Mouse (Mus musculus): ENCODE measurements at regions not wholly inside any gene's neighbourhood (a gene's known extent, or its start where the extent isn't known, plus 50 kb on each side); places are given as distances from the start of the nearest gene placed in this dataset.

DNA sequence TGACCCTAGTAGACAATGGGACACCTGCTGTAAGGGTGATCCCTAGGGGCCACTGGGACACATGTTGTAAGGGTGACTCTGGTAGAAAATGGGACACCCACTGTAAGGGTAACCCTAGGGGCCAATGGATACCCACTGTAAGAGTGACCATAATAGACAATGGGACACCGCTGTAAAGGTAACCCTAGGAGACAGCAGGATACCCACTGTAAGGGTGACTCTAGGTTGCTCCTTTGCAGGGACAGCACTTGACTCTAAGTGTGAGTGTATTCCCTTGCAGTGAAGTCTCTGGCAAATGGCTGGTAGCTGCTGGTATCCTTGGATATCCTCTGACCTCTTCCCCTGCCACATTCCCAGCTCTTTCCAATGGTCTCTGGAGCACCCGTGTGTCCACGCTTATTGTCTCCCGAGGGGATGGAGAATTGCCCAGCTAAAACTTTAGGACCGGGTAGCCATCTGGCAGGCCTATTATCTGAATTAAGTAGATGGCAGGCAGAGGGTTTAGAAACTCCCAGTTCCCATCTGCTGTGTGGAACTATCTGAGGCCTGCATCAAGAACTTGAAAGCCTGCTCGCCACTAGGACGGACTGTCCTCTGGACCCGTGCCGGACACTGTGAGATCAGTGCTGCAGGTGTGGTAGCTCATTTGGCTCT lies 70.8 kb upstream of the Plxnc1 start:
- DNase-seq (ENCODE audit: low spot score) (no peak), ATAC-seq (replicated peaks; ENCODE audit: low FRiP score, low read depth) (no peak)
- no peaks in the 10 kb centered on the region for H3K27me3 ChIP-seq (ENCODE audit: insufficient read depth, low read length)
- no peaks in the 10 kb centered on the region for H3K4me1 ChIP-seq (replicated peaks; ENCODE audit: insufficient read depth, low read length)
- H3K9ac ChIP-seq (ENCODE audit: low read depth, low read length) = no peak overlapping the region
- no peak overlapping the region for H3K27ac ChIP-seq
- no peak overlapping the region for H3K4me2 ChIP-seq (ENCODE audit: low read length)
- no peaks in the 10 kb centered on the region for H3K9me3 ChIP-seq (replicated peaks; ENCODE audit: low read length)
- H3K36me3 ChIP-seq (ENCODE audit: insufficient read depth, low read length) = no peaks in the 10 kb centered on the region
- 82% methylated on average over 9 of the region's 9 CpGs for WGBS
- no peak for TF ChIP-seq CTCF (IDR thresholded peaks at IDR 0.05; ENCODE audit: low read depth)
- no peak overlapping the region for H3K4me3 ChIP-seq (replicated peaks; ENCODE audit: low read depth, low read length)

DNA sequence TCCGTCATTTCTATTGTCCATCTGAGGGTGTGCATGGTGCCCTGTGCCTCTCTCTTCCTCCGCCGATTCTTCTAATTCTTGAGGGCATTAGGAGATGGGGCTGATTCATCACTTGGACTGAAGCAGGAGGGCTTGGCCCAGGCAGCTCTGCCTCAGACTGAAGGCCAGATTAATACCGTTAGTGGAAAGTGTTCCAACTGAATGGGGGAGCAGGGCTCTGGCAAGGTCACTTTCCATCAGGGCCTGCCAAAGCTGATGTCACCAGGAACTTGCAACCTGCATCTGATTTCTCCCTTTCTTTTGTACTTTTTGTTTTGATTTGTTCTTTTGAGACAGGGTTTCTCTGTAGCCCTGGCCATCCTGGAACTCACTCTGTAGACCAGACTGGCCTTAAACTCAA lies 69.3 kb upstream of the Plxnc1 start:
- WGBS = 80% methylated on average over 4 of the region's 4 CpGs
- Histone ChIP-seq H3K4me1 (replicated peaks; ENCODE audit: insufficient read depth, low read length) (no peaks in the 10 kb centered on the region), H3K4me2 (ENCODE audit: low read length) (no peak overlapping the region), H3K9ac (ENCODE audit: low read depth, low read length) (no peak overlapping the region), H3K4me3 (replicated peaks; ENCODE audit: low read depth, low read length) (no peak overlapping the region), H3K36me3 (ENCODE audit: insufficient read depth, low read length) (no peaks in the 10 kb centered on the region), H3K27ac (no peak overlapping the region), H3K9me3 (replicated peaks; ENCODE audit: low read length) (no peaks in the 10 kb centered on the region), H3K27me3 (ENCODE audit: insufficient read depth, low read length) (no peaks in the 10 kb centered on the region)
- DNase-seq (ENCODE audit: low spot score) (no peak), ATAC-seq (replicated peaks; ENCODE audit: low FRiP score, low read depth) (no peak)
- TF ChIP-seq CTCF (IDR thresholded peaks at IDR 0.05; ENCODE audit: low read depth) = no peak

DNA sequence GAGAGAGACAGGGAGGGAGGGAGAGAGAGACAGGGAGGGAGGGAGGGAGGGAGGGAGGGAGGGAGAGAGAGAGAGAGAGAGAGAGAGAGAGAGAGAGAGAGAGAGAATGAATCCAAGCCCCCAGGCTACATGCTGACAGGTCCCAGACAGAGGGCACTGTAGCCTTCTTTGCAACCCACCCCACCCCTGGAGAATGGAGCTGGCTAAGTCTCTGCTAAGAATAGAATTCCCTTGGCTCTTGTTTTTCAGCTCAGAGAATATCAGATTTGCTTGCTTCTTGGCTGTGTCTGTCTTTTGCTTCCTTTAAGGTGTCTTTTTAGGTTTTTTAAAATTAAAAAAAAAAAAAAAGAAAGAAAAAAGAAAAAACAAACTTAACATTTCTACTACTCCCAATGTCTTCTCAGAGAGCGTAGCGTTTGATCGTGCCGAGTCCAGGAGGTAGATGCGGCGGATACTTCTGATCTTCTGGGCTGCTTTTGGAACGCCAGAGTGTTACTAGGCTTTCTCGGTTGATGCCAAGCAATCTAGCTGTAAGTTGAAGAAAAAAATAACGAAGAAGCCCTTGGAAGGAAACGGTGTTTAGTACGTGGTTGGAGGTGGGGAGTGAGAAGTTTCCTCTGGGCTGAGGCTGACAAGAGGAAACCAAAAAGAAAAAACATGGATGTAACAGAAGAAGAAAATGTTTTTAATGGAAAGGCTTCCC lies 68.7 kb upstream of the Plxnc1 start:
- H3K27ac ChIP-seq = no peak overlapping the region
- no peak overlapping the region for H3K9ac ChIP-seq (ENCODE audit: low read depth, low read length)
- H3K36me3 ChIP-seq (ENCODE audit: insufficient read depth, low read length) = no peaks in the 10 kb centered on the region
- H3K4me2 ChIP-seq (ENCODE audit: low read length) = no peak overlapping the region
- no peaks in the 10 kb centered on the region for H3K9me3 ChIP-seq (replicated peaks; ENCODE audit: low read length)
- no peak for TF ChIP-seq CTCF (IDR thresholded peaks at IDR 0.05; ENCODE audit: low read depth)
- no peaks in the 10 kb centered on the region for H3K27me3 ChIP-seq (ENCODE audit: insufficient read depth, low read length)
- ATAC-seq (replicated peaks; ENCODE audit: low FRiP score, low read depth) (no peak), DNase-seq (ENCODE audit: low spot score) (no peak)
- no peak overlapping the region for H3K4me3 ChIP-seq (replicated peaks; ENCODE audit: low read depth, low read length)
- H3K4me1 ChIP-seq (replicated peaks; ENCODE audit: insufficient read depth, low read length) = no peaks in the 10 kb centered on the region
- WGBS = 89% methylated on average over 11 of the region's 11 CpGs

DNA sequence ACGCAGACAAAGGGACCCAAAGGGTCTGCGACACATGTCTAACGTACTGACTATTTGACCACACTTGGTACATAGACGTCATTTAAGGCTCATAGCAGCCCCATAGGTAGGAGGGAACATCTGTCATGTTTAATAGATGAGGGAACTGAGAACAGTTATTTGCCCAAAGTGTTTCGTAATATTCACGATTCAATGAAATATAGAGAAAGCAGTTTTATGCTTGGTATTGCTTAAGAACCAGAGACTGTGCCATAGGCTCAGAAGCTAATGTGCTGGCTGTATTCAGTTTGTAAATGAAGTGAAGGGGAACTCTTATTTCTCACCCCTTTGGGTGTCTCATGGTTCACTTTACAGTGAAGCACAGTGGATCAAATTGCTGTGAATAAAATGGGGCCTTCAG lies 65.7 kb upstream of the Plxnc1 start:
- Histone ChIP-seq H3K27me3 (ENCODE audit: insufficient read depth, low read length) (no peaks in the 10 kb centered on the region), H3K36me3 (ENCODE audit: insufficient read depth, low read length) (no peaks in the 10 kb centered on the region), H3K9ac (ENCODE audit: low read depth, low read length) (no peak overlapping the region), H3K27ac (no peak overlapping the region), H3K4me3 (replicated peaks; ENCODE audit: low read depth, low read length) (no peak overlapping the region), H3K4me1 (replicated peaks; ENCODE audit: insufficient read depth, low read length) (no peaks in the 10 kb centered on the region), H3K4me2 (ENCODE audit: low read length) (no peak overlapping the region), H3K9me3 (replicated peaks; ENCODE audit: low read length) (no peaks in the 10 kb centered on the region)
- DNase-seq (ENCODE audit: low spot score) (no peak), ATAC-seq (replicated peaks; ENCODE audit: low FRiP score, low read depth) (no peak)
- no peak for TF ChIP-seq CTCF (IDR thresholded peaks at IDR 0.05; ENCODE audit: low read depth)
- WGBS = 94% methylated on average over 6 of the region's 6 CpGs

DNA sequence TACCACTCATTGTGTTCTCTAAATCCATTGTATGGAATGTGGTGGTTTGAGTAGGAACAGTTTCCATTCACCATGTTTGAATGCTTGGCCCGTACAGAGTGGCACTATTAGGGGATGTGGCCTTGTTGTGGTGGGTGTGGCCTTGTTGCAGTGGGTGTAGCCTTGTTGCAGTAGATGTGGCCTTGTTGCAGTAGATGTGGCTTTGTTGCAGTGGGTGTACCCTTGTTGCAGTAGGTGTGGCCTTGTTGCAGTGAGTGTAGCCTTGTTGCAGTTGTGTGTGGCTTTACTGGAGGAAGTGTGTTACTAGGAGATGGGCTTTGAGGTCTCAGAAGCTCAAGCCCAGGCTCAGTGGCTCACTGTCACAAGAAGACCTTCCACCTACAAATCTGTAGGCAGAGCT lies 64.4 kb upstream of the Plxnc1 start:
- 87% methylated on average over 1 of the region's 1 CpGs for WGBS

DNA sequence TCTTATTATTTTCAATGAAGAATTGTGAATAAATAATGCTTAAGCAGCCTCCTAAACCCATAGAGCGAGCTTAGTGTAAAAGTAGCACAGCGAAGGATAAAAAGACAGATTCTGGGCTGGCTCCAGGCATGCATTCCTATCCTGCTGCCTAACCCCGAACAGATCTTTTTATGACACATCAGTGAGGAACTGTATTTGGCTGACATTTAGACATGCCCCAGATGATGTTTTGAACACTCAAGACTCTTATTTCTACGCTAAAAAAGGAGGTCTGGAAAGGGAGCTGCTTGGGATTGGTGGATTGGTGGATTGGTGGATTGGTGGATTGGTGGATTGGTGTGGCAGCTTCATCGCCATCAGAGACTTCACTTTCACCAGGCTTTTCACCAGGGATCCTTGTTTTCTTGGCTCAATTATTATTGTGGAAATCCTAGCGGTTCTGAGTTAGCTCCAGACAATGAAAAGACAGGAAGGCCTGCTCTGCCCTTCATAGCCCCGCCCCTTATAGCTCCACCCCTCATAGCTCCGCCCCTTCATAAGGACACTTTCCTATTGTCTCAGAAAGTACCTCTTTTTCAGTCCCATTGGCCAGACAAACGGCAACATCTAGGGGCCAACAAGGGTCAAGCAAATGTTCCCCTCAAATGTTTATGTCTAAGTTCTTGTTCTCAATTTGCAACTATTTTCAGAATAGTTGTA lies 59.6 kb upstream of the Plxnc1 start:
- ATAC-seq (replicated peaks; ENCODE audit: low FRiP score, low read depth) (no peak; the same call in 1 of the 2 replicates), DNase-seq (ENCODE audit: low spot score) (peak; percentile 80)

More for the DNA sequence above, 64.4 kb upstream of the Plxnc1 start:
- no peak for TF ChIP-seq CTCF (IDR thresholded peaks at IDR 0.05; ENCODE audit: low read depth)
- H3K4me3 ChIP-seq (replicated peaks; ENCODE audit: low read depth, low read length) = no peak overlapping the region
- no peaks in the 10 kb centered on the region for H3K9me3 ChIP-seq (replicated peaks; ENCODE audit: low read length)
- no peaks in the 10 kb centered on the region for H3K27me3 ChIP-seq (ENCODE audit: insufficient read depth, low read length)
- H3K27ac ChIP-seq = no peak overlapping the region
- no peak for DNase-seq (ENCODE audit: low spot score)
- H3K4me2 ChIP-seq (ENCODE audit: low read length) = no peak overlapping the region
- no peaks in the 10 kb centered on the region for H3K4me1 ChIP-seq (replicated peaks; ENCODE audit: insufficient read depth, low read length)
- no peak overlapping the region for H3K9ac ChIP-seq (ENCODE audit: low read depth, low read length)
- H3K36me3 ChIP-seq (ENCODE audit: insufficient read depth, low read length) = no peaks in the 10 kb centered on the region
- no peak for ATAC-seq (replicated peaks; ENCODE audit: low FRiP score, low read depth)

More for the DNA sequence above, 59.6 kb upstream of the Plxnc1 start:
- Histone ChIP-seq H3K27me3 (ENCODE audit: insufficient read depth, low read length) (no peaks in the 10 kb centered on the region), H3K4me2 (ENCODE audit: low read length) (no peak overlapping the region; the same call in 1 of the 2 replicates), H3K9ac (ENCODE audit: low read depth, low read length) (no peak overlapping the region), H3K27ac (peak overlapping the region; percentile 71), H3K4me1 (replicated peaks; ENCODE audit: insufficient read depth, low read length) (no peaks in the 10 kb centered on the region), H3K4me3 (replicated peaks; ENCODE audit: low read depth, low read length) (no peak overlapping the region), H3K36me3 (ENCODE audit: insufficient read depth, low read length) (no peaks in the 10 kb centered on the region), H3K9me3 (replicated peaks; ENCODE audit: low read length) (no peaks in the 10 kb centered on the region)
- TF ChIP-seq CTCF (IDR thresholded peaks at IDR 0.05; ENCODE audit: low read depth) = no peak
- WGBS = 63% methylated on average over 9 of the region's 9 CpGs
